Mouse (Mus musculus): ENCODE measurements around the gene Ift122. TPM values are rescaled to one million over a fixed set of nuclear protein-coding genes. Genes with fewer than 3 reads are reported as not detected.

Gene Ift122
- total RNA-seq, 2 experiments from 2014 or later: 0.38 TPM; not detected in 1

DNA sequence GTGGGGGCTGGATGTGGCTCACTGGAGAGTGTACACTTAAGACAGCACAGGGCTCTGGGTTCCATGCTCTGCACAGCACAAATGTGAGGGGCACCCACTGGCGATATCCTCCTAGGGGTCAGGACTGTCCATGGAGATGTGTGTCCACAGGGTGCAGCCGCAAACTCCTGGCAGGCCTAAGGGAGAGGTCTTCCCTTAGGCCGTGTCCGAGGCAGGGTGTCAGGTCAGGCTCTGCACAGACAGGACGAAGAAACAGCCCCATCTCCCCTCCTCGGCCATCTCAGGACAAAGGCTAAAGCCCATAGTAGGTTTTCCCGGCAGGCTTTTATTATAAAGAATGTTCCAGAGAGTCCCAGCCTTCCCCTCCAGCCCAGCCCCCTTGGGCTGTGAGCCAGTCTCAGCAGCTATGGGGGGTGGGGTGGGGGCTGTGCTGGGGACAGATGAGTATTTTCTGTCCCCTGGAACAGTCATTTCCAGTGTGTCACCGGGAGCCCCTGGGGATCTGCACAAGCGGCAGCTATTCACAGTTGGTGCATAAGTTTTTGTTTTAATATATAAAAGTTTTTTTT is 101.3 kb downstream of the Ift122 start:
- no peak for ATAC-seq (replicated peaks; ENCODE audit: low FRiP score, poor library complexity, severe bottlenecking)

DNA sequence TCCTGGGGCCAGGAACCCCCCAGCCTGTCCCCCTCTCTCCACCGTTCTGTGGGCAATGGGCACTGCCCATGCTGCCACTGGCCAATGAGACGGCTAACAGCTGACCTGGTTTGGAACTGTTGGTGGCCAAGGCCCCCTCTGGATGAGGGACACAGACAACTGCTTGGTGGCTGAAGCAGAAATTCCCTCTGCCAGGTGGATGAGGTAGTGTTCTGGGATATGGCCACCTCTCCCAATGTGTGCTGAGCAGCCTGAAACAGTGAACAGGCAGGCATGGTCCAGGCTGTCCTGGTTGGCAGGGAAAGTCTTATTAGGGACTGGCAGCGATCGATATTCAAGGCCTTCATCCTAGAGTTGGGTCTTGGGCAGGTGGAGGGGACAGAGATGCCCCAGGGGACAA is 101.9 kb downstream of the Ift122 start:
- ATAC-seq (replicated peaks; ENCODE audit: low FRiP score, poor library complexity, severe bottlenecking): no peak

DNA sequence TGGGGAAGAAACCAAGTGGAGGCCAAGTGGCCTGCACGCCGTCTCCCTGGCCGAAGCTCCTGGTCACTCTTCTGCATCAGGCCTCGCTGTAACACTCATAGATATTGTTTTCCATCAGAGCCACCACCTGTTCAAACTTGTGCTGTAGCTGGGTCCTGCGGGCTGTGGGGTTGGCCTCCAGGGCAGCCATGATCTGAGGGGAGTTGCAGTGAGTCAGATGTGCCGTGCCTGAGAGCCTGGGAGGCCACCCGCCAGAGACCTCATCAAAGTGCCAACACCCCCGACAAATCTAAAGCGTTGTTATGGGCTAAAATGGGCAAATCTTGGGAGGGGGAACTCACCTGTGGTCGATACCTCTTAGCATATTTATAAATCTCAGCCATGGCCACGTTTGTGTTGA is 102.4 kb downstream of the Ift122 start:
- no peak for ATAC-seq (replicated peaks; ENCODE audit: low FRiP score, poor library complexity, severe bottlenecking)

DNA sequence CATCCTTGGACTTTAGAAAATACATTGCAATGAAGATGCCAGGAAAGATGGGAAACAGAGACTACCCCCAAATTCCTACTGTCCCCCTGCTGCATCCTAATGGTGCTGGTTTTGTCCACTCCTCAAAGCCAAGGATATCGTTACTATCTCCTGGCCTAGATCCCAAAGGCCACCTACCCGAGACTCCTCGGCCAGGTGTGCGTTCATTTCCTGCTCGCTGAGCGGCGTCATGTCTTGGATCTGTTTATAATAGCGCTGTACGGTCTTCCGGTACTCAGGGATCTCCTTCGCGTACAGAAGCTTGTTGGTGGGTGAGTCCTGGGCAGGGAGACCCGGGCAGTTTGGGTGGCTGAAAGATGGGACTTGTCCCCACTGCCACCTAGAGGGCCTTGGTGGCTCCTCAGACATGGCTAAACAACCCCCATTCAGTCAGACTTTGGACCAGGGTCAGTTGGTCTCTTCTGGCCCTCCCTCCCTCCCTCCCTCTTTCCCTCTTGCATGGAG is 103.2 kb downstream of the Ift122 start:
- no peak for ATAC-seq (replicated peaks; ENCODE audit: low FRiP score, poor library complexity, severe bottlenecking)

DNA sequence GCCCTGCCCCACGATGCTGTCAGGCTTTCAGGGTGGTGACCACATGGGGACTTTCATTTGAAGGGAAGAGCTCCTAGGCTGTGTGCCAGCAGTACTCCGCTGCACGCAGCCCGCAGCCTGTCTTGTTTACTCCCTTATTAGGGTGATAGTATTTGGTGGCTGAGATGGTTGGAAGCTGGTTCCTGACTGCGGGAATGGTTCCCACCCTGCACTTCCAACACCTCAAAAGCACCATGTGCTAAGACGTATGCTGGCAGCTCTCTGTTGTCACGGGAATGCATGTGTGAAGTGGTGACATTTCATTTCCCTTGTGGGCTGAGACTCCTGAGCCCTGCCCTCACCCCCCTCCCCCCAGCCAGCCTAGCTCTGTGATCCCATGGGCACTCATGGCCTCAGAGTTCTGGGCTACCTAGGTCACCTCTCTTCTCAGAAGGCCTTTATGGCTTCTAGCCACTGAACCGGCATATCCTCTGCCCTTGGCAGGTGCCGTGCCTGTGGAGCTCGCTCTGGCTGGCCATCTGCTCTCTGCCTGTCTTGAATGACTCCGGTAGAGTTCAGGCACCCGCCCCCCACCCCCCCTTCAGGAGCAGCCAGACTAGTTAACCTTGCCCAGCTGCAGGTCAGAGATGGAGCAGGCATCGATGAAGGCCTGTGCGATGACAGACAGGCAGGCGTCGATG is 103.8 kb downstream of the Ift122 start:
- no peak for ATAC-seq (replicated peaks; ENCODE audit: low FRiP score, poor library complexity, severe bottlenecking)

DNA sequence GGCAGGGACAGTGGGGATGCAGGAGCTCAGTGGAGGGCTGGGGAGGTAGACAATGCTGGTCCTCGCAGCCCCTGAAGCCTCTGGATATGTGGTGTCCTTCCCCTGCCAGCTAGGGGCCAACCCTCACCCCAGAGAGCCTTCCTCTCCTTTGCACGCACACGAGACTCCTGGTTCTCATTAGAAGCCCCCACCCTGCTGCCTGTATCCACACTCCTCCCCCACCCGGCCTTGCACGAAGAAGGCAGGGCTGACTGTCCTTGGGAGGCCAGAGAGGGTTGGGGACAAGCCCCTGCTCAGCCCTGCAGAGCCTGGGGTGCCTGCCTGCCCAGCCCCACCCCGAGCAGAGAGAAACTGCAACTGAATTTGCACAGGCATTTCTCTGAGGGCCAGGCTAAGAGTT is 104.4 kb downstream of the Ift122 start:
- no peak for ATAC-seq (replicated peaks; ENCODE audit: low FRiP score, poor library complexity, severe bottlenecking)

DNA sequence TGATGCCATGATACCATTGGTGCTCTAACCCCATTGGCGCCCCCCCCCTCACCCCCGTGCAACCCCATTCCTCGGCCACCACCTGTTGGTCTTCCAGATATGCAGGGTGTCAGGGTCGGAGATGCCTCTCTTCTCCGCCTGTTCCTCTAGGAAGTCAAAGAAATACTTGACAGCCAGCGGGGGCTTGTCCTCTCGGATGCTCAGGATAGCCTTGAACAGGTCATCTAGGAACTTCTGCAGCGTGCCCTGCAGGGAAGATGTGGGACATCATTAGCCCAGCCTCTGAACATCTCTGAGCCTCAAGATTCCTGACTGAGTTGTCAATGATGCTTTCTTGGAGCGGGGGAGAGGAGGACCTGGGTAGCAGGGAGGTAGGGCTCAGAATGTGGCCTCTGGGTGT is 105.2 kb downstream of the Ift122 start:
- ATAC-seq (replicated peaks; ENCODE audit: low FRiP score, poor library complexity, severe bottlenecking): no peak

DNA sequence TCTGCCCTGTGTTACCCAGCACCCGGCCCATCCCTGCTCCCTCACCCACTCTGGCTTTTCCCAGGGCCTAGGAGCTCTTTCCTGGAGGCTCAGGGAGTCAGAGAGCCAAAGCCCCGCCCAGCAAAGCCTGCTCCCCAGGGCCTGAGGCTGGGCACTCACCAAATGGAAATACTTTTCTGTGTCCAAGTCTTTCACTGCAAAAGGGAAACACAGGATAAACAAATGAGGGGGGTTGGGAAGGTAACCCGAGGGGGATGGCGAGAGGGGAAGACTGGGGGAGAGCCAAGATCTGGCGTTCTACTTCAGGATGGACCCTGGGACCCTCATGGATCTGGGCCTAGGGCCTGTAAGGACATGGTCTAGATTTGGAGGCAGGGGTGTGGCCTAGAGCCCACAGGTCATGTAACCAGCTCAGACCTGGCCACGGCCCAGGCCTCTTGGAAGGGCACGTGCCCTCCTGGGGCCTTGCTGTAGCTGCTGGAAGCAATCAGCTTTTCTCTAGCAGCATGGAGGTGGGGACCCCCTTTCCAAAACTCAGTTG is 106.0 kb downstream of the Ift122 start:
- no peak for ATAC-seq (replicated peaks; ENCODE audit: low FRiP score, poor library complexity, severe bottlenecking)

DNA sequence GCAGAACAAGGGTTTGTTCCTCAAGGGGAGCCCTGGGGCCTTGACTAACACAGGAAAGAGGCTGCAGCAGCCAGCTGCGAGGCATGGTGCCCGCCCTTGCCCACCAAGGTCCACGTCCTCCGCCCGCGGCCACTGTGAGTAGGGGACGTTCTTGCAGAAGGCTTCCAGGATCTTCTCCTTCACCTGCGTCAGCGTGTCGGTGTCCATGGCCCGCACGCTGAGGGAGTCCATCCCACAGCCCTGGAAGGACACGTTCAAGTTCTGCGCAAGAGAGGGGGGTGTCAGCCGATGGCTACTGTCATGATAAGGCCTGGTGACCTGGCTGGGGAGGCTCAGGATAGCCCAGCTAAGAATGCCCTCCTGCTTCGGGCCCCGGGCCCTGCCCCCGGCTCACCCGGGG is 107.1 kb downstream of the Ift122 start:
- no peak for ATAC-seq (replicated peaks; ENCODE audit: low FRiP score, poor library complexity, severe bottlenecking)

DNA sequence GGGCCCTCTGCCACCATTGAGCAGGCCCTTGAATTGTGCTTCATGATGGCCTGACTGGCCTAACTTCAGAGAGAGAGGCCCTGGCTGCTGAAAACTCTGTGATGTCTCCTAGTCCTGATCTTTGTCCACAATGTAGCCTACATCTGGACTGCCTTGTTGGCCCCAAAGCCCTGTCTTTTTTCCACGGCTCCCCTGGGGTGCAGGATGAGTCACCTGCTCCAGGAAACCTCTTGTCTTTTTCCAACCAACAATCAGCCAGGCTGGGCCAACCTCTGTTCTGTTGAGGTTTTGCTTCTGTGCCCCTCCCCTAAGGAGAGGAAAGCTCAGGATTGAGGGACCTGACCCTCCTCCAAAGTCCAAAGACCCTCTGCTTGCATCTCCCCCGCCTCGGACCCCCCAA is 108.5 kb downstream of the Ift122 start:
- ATAC-seq (replicated peaks; ENCODE audit: low FRiP score, poor library complexity, severe bottlenecking): no peak

DNA sequence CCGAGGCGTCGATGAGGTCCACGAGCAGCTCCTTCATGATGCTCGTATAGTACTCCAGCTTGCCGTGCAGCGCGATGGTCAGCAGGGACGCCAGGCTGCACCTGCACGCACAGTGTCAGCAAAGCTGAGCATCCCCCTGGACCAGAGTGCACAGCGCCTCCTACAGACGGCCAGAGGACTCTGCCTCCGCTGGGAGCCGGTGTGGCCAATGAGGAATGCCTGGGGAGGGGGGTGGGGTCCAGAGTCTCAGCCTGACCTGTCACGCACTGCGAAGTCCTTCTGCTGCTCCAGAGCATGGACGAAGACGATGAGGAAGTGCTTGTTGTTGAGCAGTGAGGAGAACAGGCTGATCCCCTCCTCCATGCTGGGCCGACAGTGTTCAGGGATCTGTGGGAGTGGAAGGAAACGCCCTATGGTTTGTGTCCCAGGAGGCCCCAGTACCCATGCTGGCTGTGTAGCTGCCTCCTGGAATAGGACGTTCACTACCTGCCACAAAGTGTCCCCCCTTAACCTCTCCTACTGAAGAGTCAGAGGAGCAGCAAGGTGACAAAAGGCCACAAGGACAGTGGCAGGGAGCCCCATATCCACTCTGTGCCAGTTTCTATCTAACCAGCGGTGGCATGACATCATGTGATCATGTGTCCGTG is 109.3 kb downstream of the Ift122 start:
- ATAC-seq (replicated peaks; ENCODE audit: low FRiP score, poor library complexity, severe bottlenecking): no peak

DNA sequence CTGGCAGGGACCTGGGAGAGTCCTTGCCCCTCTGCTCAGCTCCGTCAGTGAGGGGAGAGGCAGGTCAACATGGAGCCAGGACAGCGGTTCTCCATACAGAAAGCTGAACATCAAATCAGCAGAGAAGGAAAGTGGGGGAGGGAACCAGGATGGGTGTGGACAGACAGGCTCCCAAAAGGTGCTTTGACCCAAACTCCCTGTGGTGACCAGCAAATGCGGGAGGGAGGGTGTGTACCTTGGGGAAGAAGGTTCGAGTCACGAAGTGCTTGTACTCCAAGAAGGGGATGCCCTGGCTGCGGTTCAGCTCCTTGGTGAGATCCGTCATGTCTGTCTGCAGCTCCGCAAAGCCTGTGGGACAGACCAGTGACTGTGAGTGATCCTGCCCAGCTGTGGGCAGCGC is 110.4 kb downstream of the Ift122 start:
- ATAC-seq (replicated peaks; ENCODE audit: low FRiP score, poor library complexity, severe bottlenecking): no peak

DNA sequence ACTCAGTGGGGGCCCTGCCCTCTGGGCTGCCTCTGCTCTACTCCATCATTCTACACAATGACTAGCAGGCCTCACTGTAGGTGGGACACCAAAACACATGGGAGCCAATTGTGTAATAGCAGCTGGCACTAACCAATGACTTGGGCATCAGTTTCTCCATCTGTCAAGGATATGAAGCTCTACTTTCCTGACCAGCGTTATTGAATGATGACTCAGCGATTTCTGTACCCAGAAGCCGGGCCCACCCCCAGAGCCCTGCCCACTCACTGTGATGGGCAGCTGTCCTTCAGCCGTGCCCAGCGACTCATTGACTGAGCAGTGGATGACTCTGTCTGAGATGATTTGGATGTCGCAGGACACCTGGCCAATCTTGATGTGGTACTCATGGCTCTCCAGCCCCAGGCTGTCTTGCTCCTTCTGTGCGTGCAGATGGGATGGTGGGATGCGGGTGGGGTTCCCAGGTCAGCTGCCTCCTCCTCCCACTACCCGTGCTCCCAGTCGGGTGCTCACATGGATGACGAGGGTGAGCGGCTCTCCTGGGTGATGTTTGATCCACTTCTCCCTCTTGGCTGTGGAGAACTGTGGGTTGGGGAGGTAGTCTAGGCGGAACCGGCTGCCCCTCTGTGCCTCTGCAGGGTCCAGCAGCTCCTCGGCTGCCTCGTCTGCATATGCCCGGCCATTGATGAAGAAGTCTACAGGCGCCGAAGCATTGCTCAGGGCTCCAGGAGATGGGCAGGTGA is 113.1 kb downstream of the Ift122 start:
- ATAC-seq (replicated peaks; ENCODE audit: low FRiP score, poor library complexity, severe bottlenecking): no peak

DNA sequence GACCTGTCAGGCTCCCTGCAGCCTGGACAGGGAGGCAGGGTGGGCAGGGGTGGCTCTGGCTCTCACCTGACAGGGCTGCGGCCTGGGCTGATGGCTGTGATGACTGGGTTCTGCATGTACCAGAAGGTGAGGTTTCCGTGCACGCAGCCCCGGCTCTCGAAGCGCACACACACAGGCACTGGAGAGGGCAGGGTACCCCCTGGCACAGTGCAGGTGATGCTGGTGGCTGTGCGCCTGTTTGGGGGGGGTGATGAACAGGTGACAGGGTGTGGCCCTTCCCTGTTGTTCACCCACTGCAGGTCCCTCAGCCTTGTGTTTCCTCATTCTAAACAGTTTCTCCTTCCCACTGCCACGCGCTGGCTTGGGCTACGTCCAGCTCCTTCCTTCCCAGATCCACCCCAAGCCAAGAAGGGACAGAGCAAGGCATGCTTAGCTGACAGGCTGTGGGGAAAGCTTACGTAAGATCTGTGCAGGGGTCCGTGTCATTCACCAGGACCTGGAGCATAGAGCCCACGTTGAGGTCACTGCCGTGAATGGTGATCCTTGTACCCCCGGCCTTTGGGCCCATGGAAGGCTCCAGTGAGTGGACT is 114.1 kb downstream of the Ift122 start:
- no peak for ATAC-seq (replicated peaks; ENCODE audit: low FRiP score, poor library complexity, severe bottlenecking)

DNA sequence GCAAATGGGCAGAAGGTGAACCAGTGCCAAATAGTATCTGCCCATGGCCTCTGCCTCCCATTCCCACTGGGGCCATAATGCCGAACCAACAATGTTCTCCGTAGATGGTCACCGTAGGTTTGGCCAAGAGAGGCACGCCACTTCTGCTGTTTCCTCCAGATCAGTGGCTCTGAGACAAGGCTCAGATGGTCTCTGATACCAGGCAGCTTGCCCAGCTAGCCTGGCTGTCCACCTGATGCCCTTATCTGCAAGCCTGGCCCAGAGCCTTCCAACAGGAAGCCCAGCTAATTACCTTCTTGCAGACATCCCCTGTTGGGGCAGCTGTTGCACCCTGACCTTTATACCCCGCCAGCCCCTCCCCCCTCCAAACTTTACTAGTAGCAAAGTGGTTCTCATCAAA is 114.8 kb downstream of the Ift122 start:
- ATAC-seq (replicated peaks; ENCODE audit: low FRiP score, poor library complexity, severe bottlenecking): no peak

DNA sequence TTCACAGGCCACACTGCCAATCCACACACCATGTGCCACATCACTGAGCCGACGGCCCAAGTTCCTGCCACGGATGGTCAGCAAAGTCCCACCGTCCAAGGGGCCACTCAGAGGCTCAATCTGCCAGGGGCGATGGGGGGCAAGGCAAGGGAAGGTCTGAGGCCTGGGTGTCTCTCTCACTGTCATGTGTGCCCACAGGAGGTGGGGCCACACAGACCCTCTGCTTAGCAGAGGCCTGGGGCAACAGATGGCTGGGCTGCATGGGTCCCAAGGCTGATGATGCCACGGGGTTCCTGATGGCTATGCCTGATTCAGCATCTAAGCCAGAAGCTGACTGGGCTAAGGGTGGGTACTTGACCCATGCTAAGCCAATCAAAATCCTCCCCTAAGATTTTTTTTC is 115.4 kb downstream of the Ift122 start:
- ATAC-seq (replicated peaks; ENCODE audit: low FRiP score, poor library complexity, severe bottlenecking): no peak

DNA sequence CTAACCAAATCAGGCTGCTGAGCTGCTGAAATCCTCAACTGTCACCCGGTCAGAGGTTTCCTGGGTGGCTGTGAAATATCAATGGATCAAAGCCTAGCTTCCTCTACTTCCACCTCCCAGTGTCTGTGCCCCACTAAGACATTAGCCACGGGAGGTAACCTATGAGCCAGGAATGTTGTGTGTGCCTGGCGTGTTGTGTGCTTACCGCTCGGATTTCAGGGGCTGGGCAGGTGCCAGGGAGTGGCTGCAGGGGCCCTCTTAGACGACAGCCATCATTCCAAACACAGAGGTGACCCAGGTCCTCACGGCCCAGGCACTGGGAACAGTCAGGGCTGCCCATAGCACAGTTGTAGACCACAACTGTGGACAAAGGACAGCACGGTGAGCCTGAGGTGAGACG is 115.8 kb downstream of the Ift122 start:
- ATAC-seq (replicated peaks; ENCODE audit: low FRiP score, poor library complexity, severe bottlenecking): no peak

DNA sequence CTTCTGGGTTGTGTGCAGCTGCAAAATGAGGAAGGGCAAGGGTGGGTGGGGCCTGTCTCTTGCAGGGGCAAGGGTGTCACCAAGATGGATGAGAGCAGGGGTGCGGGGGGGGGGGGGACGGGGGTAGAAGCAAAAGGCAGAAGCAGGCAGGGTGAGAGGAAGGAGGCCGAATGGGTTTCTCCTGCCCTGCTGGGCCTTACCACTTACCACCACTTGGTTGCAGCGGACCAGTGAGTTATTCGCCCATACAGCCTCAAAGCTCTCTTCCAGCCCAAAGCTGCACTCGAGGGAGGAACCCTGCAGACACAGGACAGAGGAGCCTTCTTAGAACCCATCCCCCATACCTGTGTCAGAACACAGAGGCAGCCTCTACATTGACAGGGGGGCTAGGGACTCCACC is 116.7 kb downstream of the Ift122 start:
- no peak for ATAC-seq (replicated peaks; ENCODE audit: low FRiP score, poor library complexity, severe bottlenecking)

DNA sequence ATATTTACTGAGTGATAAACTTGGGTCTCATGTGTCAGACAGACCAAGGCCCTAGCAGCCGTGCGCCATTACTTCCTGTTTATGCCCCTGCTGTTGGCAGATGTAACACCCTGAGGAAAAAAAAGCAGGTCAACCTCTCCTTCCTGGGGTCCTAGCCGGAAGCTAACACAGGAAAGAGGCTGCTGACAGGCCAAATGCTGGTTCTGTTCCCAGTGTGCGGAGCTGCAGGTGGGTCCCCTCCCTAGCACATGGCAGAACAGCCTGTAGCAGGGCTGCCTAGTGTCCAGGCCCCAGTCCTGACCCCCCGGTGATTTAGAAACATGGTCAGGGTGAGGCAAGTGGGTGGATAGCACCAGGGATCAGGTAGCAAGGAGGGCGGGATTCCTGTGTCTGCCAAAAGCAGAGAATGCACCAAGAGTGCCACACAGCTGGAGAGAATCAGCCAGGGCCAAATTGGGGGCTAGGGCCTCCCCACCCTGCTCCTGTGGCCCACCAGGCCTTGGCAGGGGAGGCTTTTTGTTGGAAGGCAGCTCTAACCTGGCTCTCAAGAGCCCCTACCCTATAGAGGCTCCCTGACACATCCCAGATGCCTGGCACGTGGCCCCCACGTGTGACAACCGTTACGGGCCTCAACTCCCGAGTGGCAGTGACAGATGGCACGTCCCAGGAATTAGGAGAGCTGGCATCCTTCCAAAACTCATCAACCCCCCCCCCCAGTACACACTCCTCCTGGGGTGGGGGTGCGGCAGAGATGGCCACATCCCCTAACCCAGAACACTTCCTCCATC is 118.2 kb downstream of the Ift122 start:
- ATAC-seq (replicated peaks; ENCODE audit: low FRiP score, poor library complexity, severe bottlenecking): no peak

Data from erythroid progenitor cell, adult 5-6 weeks (primary cell).